Mouse (Mus musculus): Measurements from ENCODE around the gene Tmem91. TPM values are rescaled to one million over a fixed set of nuclear protein-coding genes. Genes with fewer than 3 reads are reported as not detected.
"Not testable (repeated sequence)": the region's sequence is repeated elsewhere in the genome, so short reads cannot be mapped to it uniquely, and the experiment has no call there.

The Tmem91 gene
- 1.2 and 2.0 TPM in 2 replicates for polyA plus RNA-seq (2014; fragmentation: Nextera tagmentation; extraction: Ambion mirVana)

DNA sequence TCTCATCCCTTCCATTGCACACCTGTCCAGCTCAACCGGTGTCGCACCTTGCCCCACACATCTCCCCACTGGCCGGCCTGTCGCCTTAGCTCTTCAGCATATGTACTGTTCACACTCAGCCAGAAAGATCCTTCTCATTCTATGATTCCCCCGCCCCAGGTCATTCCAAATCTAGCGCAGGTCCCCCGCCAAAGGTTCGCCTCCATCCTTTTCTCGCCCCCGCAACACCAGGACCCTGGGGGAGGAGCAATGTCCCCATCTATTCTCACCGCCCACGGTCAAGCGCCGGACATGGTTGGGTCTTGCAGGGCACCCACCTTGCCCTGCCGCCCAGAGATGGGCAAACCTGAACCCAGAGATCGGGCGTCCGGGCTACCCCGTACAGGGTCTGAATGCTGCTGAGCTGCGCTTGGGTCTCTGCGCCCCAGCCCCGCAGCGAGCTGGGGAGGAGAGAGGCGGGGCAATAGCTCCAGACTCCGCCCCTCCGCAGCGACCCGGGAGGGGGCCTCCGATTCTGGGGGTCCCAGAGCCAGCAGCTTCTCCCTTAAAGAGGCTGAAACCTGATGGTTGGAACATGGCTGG is at the start of gene Tmem91:
Tmem91 (minus strand) TSS at position 448 of the 582 bp plus-strand sequence.
- no peaks in the 10 kb centered on the region for H3K36me3 ChIP-seq (ENCODE audit: control insufficient read depth, insufficient read depth, low read length)
- H3K9me3 ChIP-seq (replicated peaks; ENCODE audit: control insufficient read depth, low read length), result no peaks in the 10 kb centered on the region
- peak within 1 kb of the TSS; percentile 41 for H3K4me3 ChIP-seq (ENCODE audit: low read depth, low read length)
- 3% methylated on average over 29 of the region's 29 CpGs for WGBS (ENCODE audit: insufficient replicate concordance)
- H3K4me2 ChIP-seq, result peak within 1 kb of the TSS; percentile 65
- no peak within 1 kb of the TSS for H3K27ac ChIP-seq (ENCODE audit: low read depth, low read length)
- ATAC-seq (replicated peaks; ENCODE audit: insufficient number of reproducible peaks, low FRiP score, low TSS enrichment), result no peak
- peaks cover 7% of the 10 kb centered on the region; the same call in 1 of the 2 replicates for H3K4me1 ChIP-seq (ENCODE audit: control insufficient read depth, insufficient read depth, low read length)
- peak within 1 kb of the TSS; percentile 54 for H3K9ac ChIP-seq (ENCODE audit: low read depth, low read length)
- H3K27me3 ChIP-seq (ENCODE audit: control insufficient read depth, insufficient read depth, low read length), result peaks cover 34% of the 10 kb centered on the region

DNA sequence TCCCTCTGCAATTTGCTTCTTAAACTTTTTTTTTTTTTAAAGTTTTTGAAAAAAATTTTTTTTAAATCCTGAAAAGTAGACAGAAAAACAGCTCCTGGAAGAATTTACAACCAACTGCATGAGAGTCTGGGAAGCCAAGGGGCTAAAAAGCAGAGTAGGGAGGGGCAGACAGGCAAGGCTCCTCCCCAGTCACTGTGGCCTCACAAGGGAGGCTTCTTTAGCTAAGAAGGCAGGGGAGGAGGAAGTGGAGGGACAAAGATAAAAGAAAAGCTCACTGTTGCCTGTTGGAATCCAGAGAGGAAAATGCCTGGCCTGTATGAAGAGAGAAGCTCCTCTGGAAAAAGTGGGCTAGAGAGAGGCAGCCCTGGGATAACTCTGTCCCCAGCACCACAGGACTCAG is 46.8 kb upstream of the Tmem91 start:
- Histone ChIP-seq H3K27ac (ENCODE audit: low read depth, low read length) (peak overlapping the region; percentile 18; the same call in 1 of the 2 replicates), H3K36me3 (ENCODE audit: control insufficient read depth, insufficient read depth, low read length) (peaks cover 44% of the 10 kb centered on the region), H3K4me1 (ENCODE audit: control insufficient read depth, insufficient read depth, low read length) (peaks cover 13% of the 10 kb centered on the region)
- ATAC-seq (replicated peaks; ENCODE audit: insufficient number of reproducible peaks, low FRiP score, low TSS enrichment); H3K27me3 ChIP-seq (ENCODE audit: control insufficient read depth, insufficient read depth, low read length); H3K9ac ChIP-seq (ENCODE audit: low read depth, low read length); H3K4me2 ChIP-seq; H3K9me3 ChIP-seq (replicated peaks; ENCODE audit: control insufficient read depth, low read length); H3K4me3 ChIP-seq (ENCODE audit: low read depth, low read length): not testable (repeated sequence)

DNA sequence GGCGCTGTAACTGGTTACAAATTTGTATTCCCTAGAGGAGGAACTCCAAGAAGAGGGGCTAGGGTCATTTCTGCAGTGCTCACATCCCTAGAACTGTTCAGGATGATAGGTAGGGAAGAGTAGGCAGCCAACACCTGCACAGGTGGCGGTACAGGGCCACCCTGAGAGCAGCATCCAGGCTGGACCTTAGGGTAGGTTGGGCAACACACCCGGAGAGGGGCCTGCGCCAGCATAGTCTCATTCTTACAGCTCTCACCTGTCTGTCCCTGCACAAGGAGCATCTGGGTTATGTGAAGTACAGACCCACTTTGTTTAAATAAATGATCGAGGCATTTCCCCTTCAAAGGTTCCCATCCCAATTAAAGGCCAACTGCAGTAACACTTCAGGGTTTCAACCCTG is 45.8 kb upstream of the Tmem91 start:
- ATAC-seq (replicated peaks; ENCODE audit: insufficient number of reproducible peaks, low FRiP score, low TSS enrichment), result no peak
- Histone ChIP-seq H3K27ac (ENCODE audit: low read depth, low read length) (no peak overlapping the region), H3K36me3 (ENCODE audit: control insufficient read depth, insufficient read depth, low read length) (peaks cover 36% of the 10 kb centered on the region), H3K4me2 (no peak overlapping the region), H3K4me3 (ENCODE audit: low read depth, low read length) (no peak overlapping the region), H3K27me3 (ENCODE audit: control insufficient read depth, insufficient read depth, low read length) (no peaks in the 10 kb centered on the region), H3K9ac (ENCODE audit: low read depth, low read length) (no peak overlapping the region), H3K4me1 (ENCODE audit: control insufficient read depth, insufficient read depth, low read length) (peaks cover 13% of the 10 kb centered on the region), H3K9me3 (replicated peaks; ENCODE audit: control insufficient read depth, low read length) (no peaks in the 10 kb centered on the region)
- WGBS (ENCODE audit: insufficient replicate concordance), result 92% methylated on average over 5 of the region's 5 CpGs

- Histone ChIP-seq H3K9me3 (replicated peaks; ENCODE audit: control insufficient read depth, low read length) (no peaks in the 10 kb centered on the region), H3K36me3 (ENCODE audit: control insufficient read depth, insufficient read depth, low read length) (peaks cover 35% of the 10 kb centered on the region), H3K9ac (ENCODE audit: low read depth, low read length) (no peak overlapping the region; the same call in 1 of the 2 replicates), H3K27ac (ENCODE audit: low read depth, low read length) (peak overlapping the region; percentile 41; the same call in 1 of the 2 replicates), H3K4me1 (ENCODE audit: control insufficient read depth, insufficient read depth, low read length) (peaks cover 13% of the 10 kb centered on the region), H3K27me3 (ENCODE audit: control insufficient read depth, insufficient read depth, low read length) (no peaks in the 10 kb centered on the region), H3K4me3 (ENCODE audit: low read depth, low read length) (no peak overlapping the region), H3K4me2 (peak overlapping the region; percentile 88)
- WGBS (ENCODE audit: insufficient replicate concordance), result 61% methylated on average over 10 of the region's 10 CpGs
- no peak for ATAC-seq (replicated peaks; ENCODE audit: insufficient number of reproducible peaks, low FRiP score, low TSS enrichment)
These were observed 45.0 kb upstream of the Tmem91 start for GRCm38 (mm10) chr7:25719761-25720610.

GRCm38 (mm10) chr7:25718788-25719417 is 43.9 kb upstream of the Tmem91 start, which contains the start of gene Ccdc97:
Gene Ccdc97, minus strand, starts transcription at chr7:25719088.
- Histone ChIP-seq H3K36me3 (ENCODE audit: control insufficient read depth, insufficient read depth, low read length) (peaks cover 35% of the 10 kb centered on the region), H3K9me3 (replicated peaks; ENCODE audit: control insufficient read depth, low read length) (no peaks in the 10 kb centered on the region), H3K4me1 (ENCODE audit: control insufficient read depth, insufficient read depth, low read length) (peaks cover 13% of the 10 kb centered on the region), H3K9ac (ENCODE audit: low read depth, low read length) (peak within 1 kb of the TSS; percentile 84), H3K27me3 (ENCODE audit: control insufficient read depth, insufficient read depth, low read length) (no peaks in the 10 kb centered on the region), H3K27ac (ENCODE audit: low read depth, low read length) (peak within 1 kb of the TSS; percentile 83), H3K4me3 (ENCODE audit: low read depth, low read length) (peak within 1 kb of the TSS; percentile 76), H3K4me2 (peak within 1 kb of the TSS; percentile 88)
- peak; percentile 60 for ATAC-seq (replicated peaks; ENCODE audit: insufficient number of reproducible peaks, low FRiP score, low TSS enrichment)
- WGBS (ENCODE audit: insufficient replicate concordance), result 4% methylated on average over 32 of the region's 32 CpGs

- no peak for ATAC-seq (replicated peaks; ENCODE audit: insufficient number of reproducible peaks, low FRiP score, low TSS enrichment)
- no peaks in the 10 kb centered on the region for H3K9me3 ChIP-seq (replicated peaks; ENCODE audit: control insufficient read depth, low read length)
- H3K4me2 ChIP-seq, result peak overlapping the region; percentile 7; the same call in 1 of the 2 replicates
- no peak overlapping the region for H3K9ac ChIP-seq (ENCODE audit: low read depth, low read length)
- peaks cover 35% of the 10 kb centered on the region for H3K36me3 ChIP-seq (ENCODE audit: control insufficient read depth, insufficient read depth, low read length)
- 93% methylated on average over 3 of the region's 3 CpGs for WGBS (ENCODE audit: insufficient replicate concordance)
- no peaks in the 10 kb centered on the region for H3K27me3 ChIP-seq (ENCODE audit: control insufficient read depth, insufficient read depth, low read length)
- no peak overlapping the region for H3K27ac ChIP-seq (ENCODE audit: low read depth, low read length)
- H3K4me1 ChIP-seq (ENCODE audit: control insufficient read depth, insufficient read depth, low read length), result peaks cover 16% of the 10 kb centered on the region
- H3K4me3 ChIP-seq (ENCODE audit: low read depth, low read length), result no peak overlapping the region
These were observed 42.5 kb upstream of the Tmem91 start for GRCm38 (mm10) chr7:25717478-25717877.

- Histone ChIP-seq H3K4me3 (ENCODE audit: low read depth, low read length) (no peak overlapping the region), H3K36me3 (ENCODE audit: control insufficient read depth, insufficient read depth, low read length) (peaks cover 31% of the 10 kb centered on the region), H3K27ac (ENCODE audit: low read depth, low read length) (no peak overlapping the region), H3K9me3 (replicated peaks; ENCODE audit: control insufficient read depth, low read length) (no peaks in the 10 kb centered on the region), H3K4me2 (no peak overlapping the region), H3K9ac (ENCODE audit: low read depth, low read length) (no peak overlapping the region), H3K4me1 (ENCODE audit: control insufficient read depth, insufficient read depth, low read length) (peaks cover 32% of the 10 kb centered on the region), H3K27me3 (ENCODE audit: control insufficient read depth, insufficient read depth, low read length) (no peaks in the 10 kb centered on the region)
- 94% methylated on average over 22 of the region's 22 CpGs for WGBS (ENCODE audit: insufficient replicate concordance)
- ATAC-seq (replicated peaks; ENCODE audit: insufficient number of reproducible peaks, low FRiP score, low TSS enrichment), result no peak
These were observed 40.8 kb upstream of the Tmem91 start for GRCm38 (mm10) chr7:25715731-25716271.

DNA sequence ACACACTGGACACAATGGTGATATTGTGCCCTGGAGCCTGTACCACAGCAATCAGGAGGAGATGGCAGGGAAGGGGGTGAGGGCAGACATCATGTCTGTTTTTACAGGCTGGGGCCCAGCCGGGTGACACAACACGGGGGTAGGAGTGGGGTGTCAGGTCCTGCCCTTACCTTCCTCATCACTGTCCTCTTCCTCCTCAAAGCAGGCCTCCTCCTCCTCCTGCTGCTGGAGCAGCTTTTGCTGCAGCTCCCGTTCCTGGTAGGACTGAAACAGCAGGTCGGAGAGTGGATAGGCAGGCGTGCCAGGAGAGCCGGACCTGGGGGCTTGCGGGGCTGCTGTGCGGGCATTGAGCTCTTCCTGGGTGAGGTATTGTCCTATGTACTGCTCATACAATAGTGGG is 39.6 kb upstream of the Tmem91 start:
- H3K9me3 ChIP-seq (replicated peaks; ENCODE audit: control insufficient read depth, low read length), result no peaks in the 10 kb centered on the region
- ATAC-seq (replicated peaks; ENCODE audit: insufficient number of reproducible peaks, low FRiP score, low TSS enrichment), result no peak
- H3K27ac ChIP-seq (ENCODE audit: low read depth, low read length), result no peak overlapping the region
- WGBS (ENCODE audit: insufficient replicate concordance), result 95% methylated on average over 8 of the region's 8 CpGs
- H3K9ac ChIP-seq (ENCODE audit: low read depth, low read length), result no peak overlapping the region
- no peaks in the 10 kb centered on the region for H3K27me3 ChIP-seq (ENCODE audit: control insufficient read depth, insufficient read depth, low read length)
- H3K4me2 ChIP-seq, result no peak overlapping the region
- peaks cover 45% of the 10 kb centered on the region for H3K4me1 ChIP-seq (ENCODE audit: control insufficient read depth, insufficient read depth, low read length)
- H3K36me3 ChIP-seq (ENCODE audit: control insufficient read depth, insufficient read depth, low read length), result peaks cover 31% of the 10 kb centered on the region
- no peak overlapping the region for H3K4me3 ChIP-seq (ENCODE audit: low read depth, low read length)

Measured in heart, embryonic 11.5 days (tissue).